In the genomic region with DNA sequence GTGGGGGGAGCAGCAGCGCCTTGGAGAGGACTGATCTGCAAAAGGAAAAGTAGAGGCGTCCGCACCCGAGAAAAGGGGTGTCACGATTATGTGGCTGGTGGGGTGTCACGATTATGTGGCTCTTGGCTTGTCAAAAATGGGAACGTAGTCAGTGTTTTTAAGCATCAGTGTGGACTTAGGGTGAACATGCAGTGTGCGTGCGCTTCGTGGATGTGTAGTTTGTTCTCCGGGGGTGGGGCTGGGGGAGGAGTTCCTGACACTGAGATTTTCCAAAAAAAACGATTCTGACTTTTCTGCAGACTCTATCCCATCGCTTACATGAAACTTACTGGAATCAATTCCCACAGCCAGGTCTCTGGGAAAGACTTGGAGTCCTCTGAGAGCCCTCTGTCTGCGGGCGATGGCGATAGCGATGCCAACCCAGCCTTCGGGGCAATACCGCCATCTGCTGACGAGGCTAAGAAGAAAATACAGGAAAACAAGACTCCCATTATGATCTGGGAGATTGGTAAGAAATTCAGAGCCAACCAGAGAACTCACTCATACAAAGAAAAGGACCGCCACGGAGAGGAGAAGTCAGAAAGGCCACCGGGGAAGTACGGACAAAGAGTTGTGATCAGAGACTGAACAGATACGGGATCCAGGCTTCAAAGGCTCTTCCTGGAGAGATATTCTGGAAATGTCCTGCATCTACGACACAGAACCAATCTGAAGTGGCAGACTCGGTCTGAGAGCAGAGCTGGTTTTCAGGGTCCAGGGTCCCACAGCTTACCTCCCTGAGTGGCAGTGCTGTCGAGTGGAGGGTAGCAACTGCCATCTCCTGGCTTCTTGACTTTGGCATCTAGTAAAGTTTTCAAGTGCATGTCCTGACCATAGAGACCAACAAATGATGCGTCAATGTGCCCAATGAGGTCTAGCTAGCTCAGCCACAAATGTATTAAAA, we compare ENCODE assay signal across 8 mouse cellular contexts. TPM values are rescaled to one million over a fixed set of nuclear protein-coding genes. Genes with fewer than 3 reads are reported as not detected.
A peak's percentile ranks its signal among the peaks of the same experiment; 100 is the strongest.
DNase-seq lines count a peak whose midpoint lies in the region; ATAC-seq and TF ChIP-seq lines count a peak whose summit lies in the region.

No protein-coding gene starts in this region.

- H3K36me3 ChIP-seq in G1E (replicated peaks), result peaks cover 40% of the 10 kb centered on the region
- H3K36me3 ChIP-seq in forebrain, embryonic 14.5 days (ENCODE audit: control insufficient read depth, insufficient read depth, low read length), result no peaks in the 10 kb centered on the region
- peaks cover 14% of the 10 kb centered on the region for H3K36me3 ChIP-seq in liver, embryonic 15.5 days (replicated peaks)
- no peaks in the 10 kb centered on the region for H3K36me3 ChIP-seq in neural tube, embryonic 13.5 days
- no peaks in the 10 kb centered on the region for H3K36me3 ChIP-seq in testis, adult 2 months (ENCODE audit: control insufficient read depth, insufficient read depth, low read length)

- peak; percentile 45 for DNase-seq in G1E (ENCODE audit: low spot score)
- peak; percentile 32 for DNase-seq in cerebellum, adult 11-12 months
- DNase-seq in forebrain, embryonic 14.5 days (ENCODE audit: low spot score), result peak; percentile 88
- DNase-seq in heart, postnatal 14 days, result peak; percentile 73 to 80
- DNase-seq in large intestine, adult 2 months (ENCODE audit: low read depth, low spot score), result peak; percentile 40

- intact Hi-C loops in heart, postnatal 14 days (cut with DNase I), result loop anchor here (2.0 to 5.0 kb wide), 4 partner anchors 50 to 830 kb away; partner anchors contain the start of gene Phc1

- WGBS in forebrain, embryonic 14.5 days, result 35% methylated on average over 29 of the region's 29 CpGs
- 32% methylated on average over 29 of the region's 29 CpGs for WGBS in large intestine, adult 2 months
- 25% methylated on average over 29 of the region's 29 CpGs for WGBS in liver, embryonic 15.5 days (ENCODE audit: insufficient replicate concordance)
- 38% methylated on average over 29 of the region's 29 CpGs for WGBS in neural tube, embryonic 13.5 days

- peaks cover 93% of the 10 kb centered on the region for H3K4me1 ChIP-seq in G1E (ENCODE audit: insufficient read depth, low read depth, low read length)
- no peaks in the 10 kb centered on the region for H3K4me1 ChIP-seq in forebrain, embryonic 14.5 days (ENCODE audit: control insufficient read depth, insufficient read depth, low read length)
- peaks cover 70% of the 10 kb centered on the region for H3K4me1 ChIP-seq in liver, embryonic 15.5 days (replicated peaks)
- H3K4me1 ChIP-seq in neural tube, embryonic 13.5 days (replicated peaks), result no peaks in the 10 kb centered on the region
- peaks cover 24% of the 10 kb centered on the region for H3K4me1 ChIP-seq in testis, adult 2 months (ENCODE audit: control insufficient read depth, insufficient read depth, low read length)

- H3K27me3 ChIP-seq in G1E (ENCODE audit: insufficient read depth, low read length), result no peaks in the 10 kb centered on the region
- no peaks in the 10 kb centered on the region for H3K27me3 ChIP-seq in forebrain, embryonic 14.5 days (replicated peaks; ENCODE audit: control insufficient read depth, insufficient read depth, low read length)
- no peaks in the 10 kb centered on the region for H3K27me3 ChIP-seq in liver, embryonic 15.5 days
- no peaks in the 10 kb centered on the region for H3K27me3 ChIP-seq in neural tube, embryonic 13.5 days
- no peaks in the 10 kb centered on the region for H3K27me3 ChIP-seq in testis, adult 2 months (ENCODE audit: control insufficient read depth, insufficient read depth, low read length)

- H3K27ac ChIP-seq in forebrain, embryonic 14.5 days (ENCODE audit: low read depth, low read length), result no peak overlapping the region
- H3K27ac ChIP-seq in liver, embryonic 15.5 days (replicated peaks), result peak overlapping the region; percentile 96
- no peak overlapping the region for H3K27ac ChIP-seq in neural tube, embryonic 13.5 days (replicated peaks)
- H3K27ac ChIP-seq in testis, adult 2 months (ENCODE audit: control insufficient read depth, insufficient read depth, low read depth, low read length), result peak overlapping the region; percentile 34

- TF ChIP-seq POLR2A in testis, adult 2 months (IDR thresholded peaks at IDR 0.05; ENCODE audit: control insufficient read depth, low read depth, low read length), result no peak

- TF ChIP-seq CTCF in G1E (IDR thresholded peaks at IDR 0.05; ENCODE audit: low read depth, low read length), result peak; percentile 33; the same call in 1 of the 2 replicates
- TF ChIP-seq CTCF in testis, adult 2 months (IDR thresholded peaks at IDR 0.05; ENCODE audit: control insufficient read depth, insufficient read depth, insufficient replicate concordance, low read depth, low read length), result peak; percentile 45; the same call in 1 of the 2 replicates

- ATAC-seq in G1E (ENCODE audit: extremely low read depth, insufficient number of reproducible peaks, low FRiP score, poor library complexity, severe bottlenecking), result no peak
- peak; percentile 81 for ATAC-seq in forebrain, embryonic 14.5 days
- no peak for ATAC-seq in liver, embryonic 15.5 days (ENCODE audit: insufficient read depth)
- ATAC-seq in neural tube, embryonic 13.5 days (ENCODE audit: low read depth), result peak; percentile 74

- H3K4me2 ChIP-seq in forebrain, embryonic 14.5 days (ENCODE audit: low read length), result peak overlapping the region; percentile 38
- peak overlapping the region; percentile 84 for H3K4me2 ChIP-seq in liver, embryonic 15.5 days
- H3K4me2 ChIP-seq in neural tube, embryonic 13.5 days, result peak overlapping the region; percentile 32

- H3K4me3 ChIP-seq in G1E (ENCODE audit: low read depth, low read length), result peak overlapping the region; percentile 76
- H3K4me3 ChIP-seq in forebrain, embryonic 14.5 days (ENCODE audit: low read depth, low read length), result no peak overlapping the region
- H3K4me3 ChIP-seq in liver, embryonic 15.5 days (replicated peaks), result peak overlapping the region; percentile 66
- H3K4me3 ChIP-seq in neural tube, embryonic 13.5 days, result no peak overlapping the region
- H3K4me3 ChIP-seq in testis, adult 2 months (ENCODE audit: control insufficient read depth, low read depth, low read length), result peak overlapping the region; percentile 63

- H3K9ac ChIP-seq in forebrain, embryonic 14.5 days (ENCODE audit: low read length), result peak overlapping the region; percentile 56
- H3K9ac ChIP-seq in liver, embryonic 15.5 days, result peak overlapping the region; percentile 72
- H3K9ac ChIP-seq in neural tube, embryonic 13.5 days, result 0 out of 2 replicates have a peak overlapping the region, but pooled peaks have one; percentile 38

- peaks cover 4% of the 10 kb centered on the region for H3K9me3 ChIP-seq in G1E (replicated peaks)
- no peaks in the 10 kb centered on the region for H3K9me3 ChIP-seq in forebrain, embryonic 14.5 days (replicated peaks; ENCODE audit: control insufficient read depth, low read length)
- no peaks in the 10 kb centered on the region for H3K9me3 ChIP-seq in liver, embryonic 15.5 days (replicated peaks)
- H3K9me3 ChIP-seq in neural tube, embryonic 13.5 days, result no peaks in the 10 kb centered on the region

RNA-seq across cellular contexts. Expression of gene Phc1, which starts 51.6 kb away (rescaled TPM):
- 78.0 and 96.6 TPM in 2 replicates for total RNA-seq in G1E (2014; fragmentation: Nextera tagmentation)
- 13.5 and 15.4 TPM in 2 replicates for total RNA-seq in G1E (2017)
- polyA plus RNA-seq in G1E (2012), result 24.0 and 86.6 TPM in 2 replicates
- 30.6 and 34.0 TPM in 2 replicates for polyA plus RNA-seq in forebrain, embryonic 14.5 days (2014; fragmentation: Nextera tagmentation; extraction: Ambion mirVana)
- total RNA-seq in heart, postnatal 14 days (2021), result 10 to 100 TPM; 15.4 to 15.9 TPM
- polyA plus RNA-seq in large intestine, adult 2 months (2012; rRNA removed), result 5.9 and 9.1 TPM in 2 replicates
- polyA plus RNA-seq in liver, embryonic 15.5 days (2015; fragmentation: Nextera tagmentation; extraction: Ambion mirVana), result 1.3 TPM in 2 replicates
- polyA plus RNA-seq in neural tube, embryonic 13.5 days (2015; fragmentation: Nextera tagmentation; extraction: Ambion mirVana), result 34.0 and 34.4 TPM in 2 replicates
- polyA plus RNA-seq in testis, adult 2 months (2012; rRNA removed), result 193 and 198 TPM in 2 replicates

Comparison
In these comparisons a context has a peak if more than half of its experiments do, and no peak if none do; other contexts are left out.
1. ATAC-seq: peak in forebrain, embryonic 14.5 days (single experiment) and neural tube, embryonic 13.5 days (single experiment); none in G1E (single experiment) and liver, embryonic 15.5 days (single experiment).
2. DNase-seq: peak in every context shown above with its lines; median percentile 88 in forebrain, embryonic 14.5 days; 76 in heart, postnatal 14 days; 45 in G1E; 40 in large intestine, adult 2 months; 32 in cerebellum, adult 11-12 months.
3. H3K4me3 ChIP-seq: peak in G1E (single experiment), liver, embryonic 15.5 days (single experiment) and testis, adult 2 months (single experiment); none in forebrain, embryonic 14.5 days (single experiment) and neural tube, embryonic 13.5 days (single experiment).
4. H3K27ac ChIP-seq: peak in liver, embryonic 15.5 days (single experiment) and testis, adult 2 months (single experiment); none in forebrain, embryonic 14.5 days (single experiment) and neural tube, embryonic 13.5 days (single experiment).
5. H3K4me2 ChIP-seq: peak in every context shown above with its lines; median percentile 84 in liver, embryonic 15.5 days; 38 in forebrain, embryonic 14.5 days; 32 in neural tube, embryonic 13.5 days.
6. Peak in every context shown above with its lines, with median percentiles within 50 percentile points of each other: H3K9ac ChIP-seq.